Mouse (Mus musculus) hindlimb bud, embryonic 11.5 days (tissue): Measurements from ENCODE around the gene Ube2q2.
"Not testable (repeated sequence)": the region's sequence is repeated elsewhere in the genome, so short reads cannot be mapped to it uniquely, and the experiment has no call there.

ENCODE experiments used
- DNase-seq: peaks from one replicate; pipeline ENCODE4 v3.0.0-alpha.2; 2012; ENCODE audit warnings: low read depth, low spot score; ENCODE audit errors: extremely low spot score

Gene Ube2q2

GRCm38 (mm10) chr9:55236235-55237165, 87.8 kb downstream of the Ube2q2 start:
- DNase-seq: no peak

- DNase-seq: no peak
These were observed 92.2 kb downstream of the Ube2q2 start for GRCm38 (mm10) chr9:55240852-55241251.

GRCm38 (mm10) chr9:55241863-55242685, 93.4 kb downstream of the Ube2q2 start:
- no peak for DNase-seq

GRCm38 (mm10) chr9:55243280-55243679, 94.6 kb downstream of the Ube2q2 start:
- no peak for DNase-seq

- no peak for DNase-seq
These were observed 95.4 kb downstream of the Ube2q2 start for GRCm38 (mm10) chr9:55244079-55244478.

- not testable (repeated sequence) for DNase-seq
These were observed 96.5 kb downstream of the Ube2q2 start for GRCm38 (mm10) chr9:55245057-55245750.

- no peak for DNase-seq
These were observed 97.8 kb downstream of the Ube2q2 start for GRCm38 (mm10) chr9:55246440-55246839.

- no peak for DNase-seq
These were observed 98.3 kb downstream of the Ube2q2 start for GRCm38 (mm10) chr9:55246918-55247317.

- DNase-seq: no peak
These were observed 99.8 kb downstream of the Ube2q2 start for GRCm38 (mm10) chr9:55248465-55248864.

GRCm38 (mm10) chr9:55250595-55251247, 102.1 kb downstream of the Ube2q2 start:
- DNase-seq: no peak

GRCm38 (mm10) chr9:55252097-55252496, 103.4 kb downstream of the Ube2q2 start:
- DNase-seq: not testable (repeated sequence)

GRCm38 (mm10) chr9:55253849-55254248, 105.2 kb downstream of the Ube2q2 start:
- DNase-seq: no peak

- DNase-seq: no peak
These were observed 106.4 kb downstream of the Ube2q2 start for GRCm38 (mm10) chr9:55255056-55255455.

- DNase-seq: no peak
These were observed 107.0 kb downstream of the Ube2q2 start for GRCm38 (mm10) chr9:55255604-55256003.

GRCm38 (mm10) chr9:55257105-55257504, 108.5 kb downstream of the Ube2q2 start:
- no peak for DNase-seq
